Mouse (Mus musculus): ENCODE results near the gene Igfbp5.
A peak's percentile ranks its signal among the peaks of the same experiment; 100 is the strongest.

- TF ChIP-seq POLR2A (IDR thresholded peaks at IDR 0.05; ENCODE audit: borderline replicate concordance, extremely low read depth, insufficient read depth, insufficient read length, poor library complexity, severe bottlenecking) (no peak), CTCF (IDR thresholded peaks at IDR 0.05; ENCODE audit: borderline replicate concordance, extremely low read depth, insufficient read depth, insufficient read length) (peak; percentile 8; the same call in 1 of the 2 replicates)
These were observed 985 bp downstream of the Igfbp5 start for GRCm38 (mm10) chr1:72873511-72874286.

Data from brain, embryonic 14.5 days (tissue).